Mouse (Mus musculus) stomach, postnatal 0 days (tissue): ENCODE data around the gene Sdhb.

Source experiments
- CTCF ChIP-seq: IDR thresholded peaks from 2 replicates; pipeline ENCODE4 v1.5.1; 2016; ENCODE audit warnings: antibody characterized with exemption, low read depth, mild to moderate bottlenecking, moderate library complexity
- EP300 ChIP-seq: optimal IDR thresholded peaks from 2 replicates; pipeline ENCODE3; 2016; ENCODE audit warnings: antibody characterized with exemption

- TF ChIP-seq CTCF (no peak), EP300 (no peak)
Measured at GRCm38 (mm10) chr4:140914731-140915131, 46.3 kb upstream of the Sdhb start.
